Mouse (Mus musculus): ENCODE data around the gene Rgsl1. TPM values are rescaled to one million over a fixed set of nuclear protein-coding genes. Genes with fewer than 3 reads are reported as not detected.

The Rgsl1 gene
- polyA plus RNA-seq, 1 experiment from 2014 or later: not detected

- H3K27me3 ChIP-seq (ENCODE audit: control insufficient read depth, insufficient read depth, low read length): no peaks in the 10 kb centered on the region
- H3K9ac ChIP-seq (ENCODE audit: low read depth, low read length): no peak overlapping the region
- H3K4me1 ChIP-seq (ENCODE audit: control insufficient read depth, insufficient read depth, low read length): peaks cover 14% of the 10 kb centered on the region
- H3K27ac ChIP-seq (ENCODE audit: low read depth, low read length): peak overlapping the region; percentile 57; the same call in 1 of the 2 replicates
- 22% methylated on average over 3 of the region's 3 CpGs for WGBS (ENCODE audit: insufficient replicate concordance)
- no peaks in the 10 kb centered on the region for H3K36me3 ChIP-seq (ENCODE audit: control insufficient read depth, insufficient read depth, low read length)
- no peak overlapping the region for H3K4me3 ChIP-seq (ENCODE audit: low read depth, low read length)
- H3K9me3 ChIP-seq (replicated peaks; ENCODE audit: control insufficient read depth, low read length): no peaks in the 10 kb centered on the region
- H3K4me2 ChIP-seq: no peak overlapping the region; the same call in 1 of the 2 replicates
- peak; percentile 41; the same call in 1 of the 2 replicates for ATAC-seq (replicated peaks; ENCODE audit: insufficient number of reproducible peaks, low FRiP score, low TSS enrichment)
Measured at GRCm38 (mm10) chr1:153730671-153731070, 113.3 kb downstream of the Rgsl1 start.

DNA sequence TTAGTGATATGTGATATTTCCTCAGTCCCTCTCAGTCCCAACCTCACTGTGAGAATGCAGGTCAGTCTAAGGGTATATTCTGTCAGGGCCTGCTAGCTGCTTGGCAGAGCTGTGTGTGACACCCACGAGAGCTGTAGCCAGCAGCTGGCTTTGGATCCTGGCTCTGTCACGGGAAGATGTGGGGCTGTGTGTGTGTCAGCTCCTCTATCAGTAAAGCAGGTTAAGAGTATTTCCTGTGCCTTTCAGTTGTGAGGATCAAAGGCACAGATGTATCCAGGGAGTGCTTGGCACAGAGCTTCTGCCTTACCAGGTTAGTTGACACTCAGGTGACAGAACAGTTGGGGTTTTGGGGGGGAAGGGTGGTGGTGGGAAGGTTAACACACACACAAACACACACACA, 114.1 kb downstream of the Rgsl1 start:
- 24% methylated on average over 2 of the region's 2 CpGs for WGBS (ENCODE audit: insufficient replicate concordance)
- no peak overlapping the region for H3K4me3 ChIP-seq (ENCODE audit: low read depth, low read length)
- ATAC-seq (replicated peaks; ENCODE audit: insufficient number of reproducible peaks, low FRiP score, low TSS enrichment): 0 out of 2 replicates have a peak, but pooled peaks have one; percentile 4
- H3K27ac ChIP-seq (ENCODE audit: low read depth, low read length): no peak overlapping the region
- no peaks in the 10 kb centered on the region for H3K27me3 ChIP-seq (ENCODE audit: control insufficient read depth, insufficient read depth, low read length)
- no peaks in the 10 kb centered on the region for H3K9me3 ChIP-seq (replicated peaks; ENCODE audit: control insufficient read depth, low read length)
- H3K4me1 ChIP-seq (ENCODE audit: control insufficient read depth, insufficient read depth, low read length): peaks cover 14% of the 10 kb centered on the region
- no peak overlapping the region for H3K9ac ChIP-seq (ENCODE audit: low read depth, low read length)
- H3K36me3 ChIP-seq (ENCODE audit: control insufficient read depth, insufficient read depth, low read length): no peaks in the 10 kb centered on the region
- H3K4me2 ChIP-seq: no peak overlapping the region

Other genes with a start within 250 kb of the Rgsl1 start
- gene Rgs8, start 191.1 kb downstream of the Rgsl1 start, polyA plus RNA-seq (2014; fragmentation: Nextera tagmentation; extraction: Ambion mirVana): 0.27 and 0.49 TPM in 2 replicates
- gene Rgs16, start 103.8 kb downstream of the Rgsl1 start, polyA plus RNA-seq (2014; fragmentation: Nextera tagmentation; extraction: Ambion mirVana): 1.0 and 1.7 TPM in 2 replicates
- 9.3 and 9.7 TPM in 2 replicates for gene Rnasel, start 94.7 kb downstream of the Rgsl1 start, polyA plus RNA-seq (2014; fragmentation: Nextera tagmentation; extraction: Ambion mirVana)
- gene Teddm1b, start 30.2 kb upstream of the Rgsl1 start, polyA plus RNA-seq (2014; fragmentation: Nextera tagmentation; extraction: Ambion mirVana): 0.08 and 0.27 TPM in 2 replicates
- gene Teddm1a, start 47.6 kb upstream of the Rgsl1 start, polyA plus RNA-seq (2014; fragmentation: Nextera tagmentation; extraction: Ambion mirVana): not detected in 2 replicates
- gene Glul, start 55.8 kb upstream of the Rgsl1 start, polyA plus RNA-seq (2014; fragmentation: Nextera tagmentation; extraction: Ambion mirVana): 52.6 and 78.3 TPM in 2 replicates
- gene Teddm2, start 56.1 kb upstream of the Rgsl1 start, polyA plus RNA-seq (2014; fragmentation: Nextera tagmentation; extraction: Ambion mirVana): 0.30 and 0.36 TPM in 2 replicates